Mouse (Mus musculus) retina, adult 2 months (tissue): ENCODE results near the gene Pgap3.

Experiments
- DNase-seq: peaks from one replicate; pipeline ENCODE4 v3.0.0-alpha.2; 2012; ENCODE audit warnings: low read depth, low spot score

Gene Pgap3

GRCm38 (mm10) chr11:98412797-98413301 lies 12.6 kb upstream of the Pgap3 start:
- DNase-seq = no peak

- DNase-seq = no peak
These were observed 12.0 kb upstream of the Pgap3 start, which contains the start of gene Erbb2 for GRCm38 (mm10) chr11:98412273-98412796. Gene Erbb2, plus strand, starts transcription at chr11:98412470.

GRCm38 (mm10) chr11:98409341-98409822 lies 9.1 kb upstream of the Pgap3 start:
- no peak for DNase-seq

GRCm38 (mm10) chr11:98408872-98409271 lies 8.6 kb upstream of the Pgap3 start:
- no peak for DNase-seq

DNA sequence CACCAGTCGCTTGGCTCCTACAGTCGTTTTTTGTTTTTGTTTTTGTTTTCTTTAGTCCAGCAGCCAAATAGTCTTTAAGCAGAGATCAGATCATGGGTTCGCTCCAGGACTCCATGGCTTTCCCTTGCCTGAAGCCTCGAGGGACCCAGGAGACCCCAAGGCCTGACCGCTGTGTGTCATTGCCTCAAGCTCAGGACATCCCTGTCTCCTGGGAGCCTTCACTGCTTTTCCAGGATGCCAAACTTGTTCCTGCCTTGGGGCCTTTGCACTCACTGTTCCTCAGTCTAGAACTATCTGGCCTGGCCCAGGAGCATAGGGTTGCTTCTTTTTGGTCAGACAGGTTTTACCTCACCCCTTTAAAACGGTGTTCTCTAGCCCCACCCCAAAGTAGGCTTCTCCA lies 6.3 kb upstream of the Pgap3 start:
- DNase-seq = no peak

DNA sequence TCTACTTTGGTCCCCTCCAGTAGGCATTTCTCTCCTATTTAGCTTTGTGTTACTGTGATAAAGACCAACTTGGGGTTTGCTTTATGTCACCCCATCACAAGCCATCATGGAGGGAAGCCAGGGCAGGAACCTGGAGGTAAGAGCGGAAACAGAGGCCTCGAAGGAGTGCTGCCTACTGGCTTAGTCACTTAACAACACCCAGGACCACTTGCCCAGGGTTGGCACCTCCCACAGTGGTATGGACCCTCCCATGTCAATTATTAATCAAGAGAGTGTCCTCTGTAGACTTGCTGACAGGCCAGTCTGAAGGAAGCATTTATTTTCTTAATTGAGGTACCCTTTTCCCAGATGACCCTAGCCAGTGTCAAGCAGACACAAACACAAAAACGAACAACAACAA lies 526 bp upstream of the Pgap3 start:
- DNase-seq = no peak

- no peak for DNase-seq
These were observed 2.3 kb downstream of the Pgap3 start for GRCm38 (mm10) chr11:98397946-98398345.

DNA sequence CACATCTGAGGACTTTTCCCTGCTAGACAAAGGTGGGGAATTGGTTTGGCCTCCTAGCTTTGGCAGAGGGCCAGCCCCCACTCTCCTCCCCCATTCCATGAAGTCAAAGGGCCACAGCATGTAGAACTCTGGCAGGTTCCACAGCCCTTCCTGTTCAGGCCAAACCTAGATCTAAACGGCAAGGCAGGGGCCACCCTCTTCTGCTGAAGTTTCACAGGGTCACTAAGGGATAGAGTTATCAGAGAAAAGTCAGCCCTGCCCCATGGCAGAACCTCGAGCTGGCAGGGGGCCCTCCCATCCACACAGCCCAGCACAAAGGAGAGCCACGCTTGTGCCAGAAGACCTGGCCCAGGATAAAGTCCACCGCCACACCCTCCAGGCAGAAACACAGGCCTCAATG lies 5.2 kb downstream of the Pgap3 start:
- DNase-seq = no peak

GRCm38 (mm10) chr11:98394301-98394700 lies 6.0 kb downstream of the Pgap3 start:
- DNase-seq = no peak

- DNase-seq = no peak
These were observed 7.0 kb downstream of the Pgap3 start for GRCm38 (mm10) chr11:98393317-98393716.

DNA sequence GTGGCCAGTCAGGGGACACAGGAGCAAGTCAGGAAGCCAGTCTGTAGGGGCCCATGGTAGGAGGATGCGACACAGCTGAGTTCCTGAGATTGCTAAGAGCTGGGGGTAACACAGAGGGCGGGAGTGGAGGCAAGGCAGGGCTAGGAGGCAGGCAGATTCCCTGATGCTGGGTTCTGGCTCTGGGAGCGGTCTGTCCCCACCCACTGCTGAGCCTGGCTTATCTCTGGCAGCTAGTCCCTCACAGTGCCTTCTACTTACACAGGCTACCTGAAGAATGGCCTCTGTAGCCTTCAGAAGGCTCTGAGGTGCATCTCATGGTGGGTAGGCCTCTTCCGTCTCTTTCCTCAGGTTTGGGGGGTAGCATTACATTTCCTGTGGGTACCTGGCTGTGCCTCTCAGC lies 7.6 kb downstream of the Pgap3 start:
- DNase-seq = no peak

DNA sequence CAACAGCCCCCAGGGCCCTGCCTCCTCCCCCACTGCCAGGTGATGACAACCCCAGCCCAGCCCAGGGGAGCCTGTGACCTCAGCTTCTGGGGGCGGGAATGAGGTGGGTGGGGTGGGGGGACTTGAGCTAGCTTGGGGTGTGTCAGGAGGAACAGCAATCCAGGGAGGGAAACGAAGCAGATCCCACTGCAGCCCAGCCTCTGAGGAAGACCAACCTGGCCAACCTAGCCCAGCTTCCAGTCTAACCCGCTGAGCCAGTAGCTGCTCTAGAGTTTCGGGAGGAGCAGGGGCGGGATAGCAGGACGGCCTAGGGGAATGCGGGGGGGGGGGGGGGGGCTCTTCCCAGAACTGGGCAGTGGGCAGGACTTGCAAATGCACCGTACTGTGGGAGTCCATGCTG lies 8.3 kb downstream of the Pgap3 start:
- DNase-seq = no peak

- no peak for DNase-seq
These were observed 10.1 kb downstream of the Pgap3 start for GRCm38 (mm10) chr11:98390141-98390540.

GRCm38 (mm10) chr11:98389221-98389780 lies 11.0 kb downstream of the Pgap3 start:
- peak; percentile 38 for DNase-seq

GRCm38 (mm10) chr11:98388282-98388681 lies 12.0 kb downstream of the Pgap3 start:
- no peak for DNase-seq

DNA sequence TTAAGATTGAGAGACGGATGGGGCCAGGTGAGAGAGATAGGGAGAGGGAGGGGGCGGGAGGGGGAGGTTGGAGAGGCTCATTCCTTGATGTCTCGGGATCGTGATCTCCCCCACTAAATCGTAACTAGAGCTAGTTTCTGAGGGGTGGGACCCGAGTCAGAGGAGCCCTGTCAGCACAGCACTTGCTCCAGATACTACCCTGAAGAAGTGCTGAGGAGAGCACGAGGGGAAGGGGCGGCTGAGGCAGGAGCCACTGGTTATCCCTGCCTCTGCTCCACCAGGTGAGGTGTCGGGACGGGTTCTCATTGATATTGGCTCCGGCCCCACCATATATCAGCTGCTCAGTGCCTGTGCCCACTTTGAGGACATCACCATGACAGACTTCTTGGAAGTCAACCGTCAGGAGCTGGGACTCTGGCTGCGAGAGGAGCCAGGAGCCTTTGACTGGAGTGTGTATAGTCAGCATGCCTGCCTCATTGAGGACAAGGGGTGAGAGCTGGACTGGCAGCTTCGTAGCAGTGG lies 13.2 kb downstream of the Pgap3 start:
- DNase-seq = no peak

GRCm38 (mm10) chr11:98386596-98386995 lies 13.7 kb downstream of the Pgap3 start:
- DNase-seq = no peak

- no peak for DNase-seq
These were observed 14.4 kb downstream of the Pgap3 start, which contains the start of gene Pnmt for GRCm38 (mm10) chr11:98385638-98386585. Gene Pnmt, plus strand, starts transcription at chr11:98386450.

GRCm38 (mm10) chr11:98384721-98385637 lies 15.3 kb downstream of the Pgap3 start:
- no peak for DNase-seq

- no peak for DNase-seq
These were observed 16.1 kb downstream of the Pgap3 start for GRCm38 (mm10) chr11:98384216-98384615.
